Mouse (Mus musculus) brain, adult 2 months (tissue): ENCODE measurements at regions not wholly inside any gene's neighbourhood (a gene's known extent, or its start where the extent isn't known, plus 50 kb on each side); places are given as distances from the start of the nearest gene placed in this dataset.
"Not testable (repeated sequence)": the region's sequence is repeated elsewhere in the genome, so short reads cannot be mapped to it uniquely, and the experiment has no call there.

ENCODE experiments used
- DNase-seq: peaks from one replicate; pipeline ENCODE4 v3.0.0; 2011; ENCODE audit warnings: low read depth, low spot score

- not testable (repeated sequence) for DNase-seq
These were observed 65.3 kb downstream of the Gm15023 start for GRCm38 (mm10) chrX:135112109-135112508.

- peak; percentile 45 for DNase-seq
These were observed 66.6 kb downstream of the Gm15023 start for GRCm38 (mm10) chrX:135110866-135111265.

- DNase-seq, result peak; percentile 83
These were observed 75.8 kb downstream of the Gm15023 start for GRCm38 (mm10) chrX:135101594-135101993.

- no peak for DNase-seq
These were observed 79.3 kb downstream of the Gm15023 start for GRCm38 (mm10) chrX:135098101-135098500.

- DNase-seq, result no peak
These were observed 81.2 kb downstream of the Gm15023 start for GRCm38 (mm10) chrX:135096206-135096605.

- peak; percentile 56 for DNase-seq
These were observed 82.1 kb upstream of the Zmat1 start for GRCm38 (mm10) chrX:135091074-135091473.

GRCm38 (mm10) chrX:135087068-135087579, 78.1 kb upstream of the Zmat1 start:
- DNase-seq, result not testable (repeated sequence)

- not testable (repeated sequence) for DNase-seq
These were observed 77.6 kb upstream of the Zmat1 start for GRCm38 (mm10) chrX:135086564-135086963.

GRCm38 (mm10) chrX:135085770-135086553, 77.0 kb upstream of the Zmat1 start:
- DNase-seq, result not testable (repeated sequence)

- peak; percentile 33 for DNase-seq
These were observed 71.6 kb upstream of the Zmat1 start for GRCm38 (mm10) chrX:135080380-135081158.

GRCm38 (mm10) chrX:135079388-135079787, 70.4 kb upstream of the Zmat1 start:
- DNase-seq, result no peak

GRCm38 (mm10) chrX:135075903-135076302, 66.9 kb upstream of the Zmat1 start:
- no peak for DNase-seq

GRCm38 (mm10) chrX:135069448-135069847, 60.4 kb upstream of the Zmat1 start:
- DNase-seq, result no peak

- peak; percentile 5 for DNase-seq
These were observed 51.2 kb upstream of the Zmat1 start for GRCm38 (mm10) chrX:135060184-135060583.

- peak; percentile 10 for DNase-seq
These were observed 49.9 kb upstream of the Zmat1 start for GRCm38 (mm10) chrX:135058949-135059348.
